Mouse (Mus musculus) subcutaneous adipose tissue, adult 2 months (tissue): ENCODE measurements around the gene Cmtm2b. TPM values are rescaled to one million over a fixed set of nuclear protein-coding genes. Genes with fewer than 3 reads are reported as not detected.

ENCODE experiments used
- polyA plus RNA-seq: library from polyadenylated mRNA; depleted of rRNA; stranded (reverse); fragments of >200 nt; gene quantifications from 2 replicates; pipeline ENCODE4 v1.2.3, GENCODE M21; 2012; ENCODE audit warnings: low replicate concordance; rRNA removed

Gene Cmtm2b
- not detected in 2 replicates for polyA plus RNA-seq

GRCm38 (mm10) chr8:104321930-104322329 lies at the start of gene Cmtm2b:
Gene Cmtm2b (plus strand): TSS chr8:104322230.

GRCm38 (mm10) chr8:104293081-104293480 lies 28.9 kb upstream of the Cmtm2b start, which contains the start of gene Cmtm2a:
Gene Cmtm2a (minus strand): TSS chr8:104293181.

GRCm38 (mm10) chr8:104309441-104310155 lies 12.4 kb upstream of the Cmtm2b start, which contains the start of the genes Gm45711 and Cmtm1:
Gene Gm45711 (minus strand): TSS chr8:104310081.
Gene Cmtm1 (minus strand): TSS chr8:104310145.

GRCm38 (mm10) chr8:104321267-104321666 lies 763 bp upstream of the Cmtm2b start, which contains the start of gene Gm11020:
Gene Gm11020 (plus strand): TSS chr8:104321567.

GRCm38 (mm10) chr8:104339229-104339982 lies 17.4 kb downstream of the Cmtm2b start, which contains the start of gene Cmtm3:
Gene Cmtm3 (plus strand): TSS chr8:104339410.

Other genes starting within 250 kb of the Cmtm2b start
- gene Cdh5, start 220.6 kb upstream of the Cmtm2b start, polyA plus RNA-seq = 134 and 263 TPM in 2 replicates
- 2.3 and 5.7 TPM in 2 replicates for gene Bean1, start 151.8 kb upstream of the Cmtm2b start, polyA plus RNA-seq
- 28.2 and 30.0 TPM in 2 replicates for gene Tk2, start 73.7 kb upstream of the Cmtm2b start, polyA plus RNA-seq
- 6.3 and 14.7 TPM in 2 replicates for gene Cklf, start 71.4 kb upstream of the Cmtm2b start, polyA plus RNA-seq
- gene Cmtm2a, start 29.0 kb upstream of the Cmtm2b start, polyA plus RNA-seq = not detected in 2 replicates
- not detected in 2 replicates for gene Gm45711, start 12.1 kb upstream of the Cmtm2b start, polyA plus RNA-seq
- not detected in 2 replicates for gene Cmtm1, start 12.1 kb upstream of the Cmtm2b start, polyA plus RNA-seq
- not detected in 2 replicates for gene Gm11020, start 663 bp upstream of the Cmtm2b start, polyA plus RNA-seq
- gene Cmtm3, start 17.2 kb downstream of the Cmtm2b start, polyA plus RNA-seq = 149 and 286 TPM in 2 replicates
- 12.0 and 20.6 TPM in 2 replicates for gene Cmtm4, start 73.6 kb downstream of the Cmtm2b start, polyA plus RNA-seq
- gene Dync1li2, start 120.8 kb downstream of the Cmtm2b start, polyA plus RNA-seq = 26.5 and 32.8 TPM in 2 replicates
- gene Terb1, start 187.7 kb downstream of the Cmtm2b start, polyA plus RNA-seq = not detected in 2 replicates
- gene Nae1, start 212.4 kb downstream of the Cmtm2b start, polyA plus RNA-seq = 12.8 and 19.6 TPM in 2 replicates
- 6.9 and 25.1 TPM in 2 replicates for gene Car7, start 212.5 kb downstream of the Cmtm2b start, polyA plus RNA-seq